Mouse (Mus musculus) fibroblast of lung, adult 2 months (primary cell): ENCODE data around the gene Cryaa.
"Not testable (repeated sequence)": the region's sequence is repeated elsewhere in the genome, so short reads cannot be mapped to it uniquely, and the experiment has no call there.

ENCODE experiments used
- DNase-seq: peaks from one replicate; pipeline ENCODE4 v3.0.0-alpha.2; 2011; ENCODE audit warnings: low read depth

Cryaa gene

GRCm38 (mm10) chr17:31660661-31661250 lies 16.9 kb upstream of the Cryaa start:
- DNase-seq, result no peak

GRCm38 (mm10) chr17:31662855-31663254 lies 14.8 kb upstream of the Cryaa start:
- no peak for DNase-seq

GRCm38 (mm10) chr17:31664760-31665159 lies 12.8 kb upstream of the Cryaa start:
- peak; percentile 51 for DNase-seq

GRCm38 (mm10) chr17:31668306-31668705 lies 9.3 kb upstream of the Cryaa start:
- no peak for DNase-seq

GRCm38 (mm10) chr17:31670163-31670562 lies 7.4 kb upstream of the Cryaa start:
- peak; percentile 72 for DNase-seq

- DNase-seq, result no peak
Observed at GRCm38 (mm10) chr17:31671698-31672097, 5.9 kb upstream of the Cryaa start.

- no peak for DNase-seq
Observed at GRCm38 (mm10) chr17:31672279-31672678, 5.3 kb upstream of the Cryaa start.

GRCm38 (mm10) chr17:31674426-31674825 lies 3.2 kb upstream of the Cryaa start:
- DNase-seq, result no peak

GRCm38 (mm10) chr17:31680450-31680849 lies 2.8 kb downstream of the Cryaa start:
- no peak for DNase-seq

- peak; percentile 61 for DNase-seq
Observed at GRCm38 (mm10) chr17:31685514-31686224, 8.1 kb downstream of the Cryaa start.

GRCm38 (mm10) chr17:31686225-31686564 lies 8.6 kb downstream of the Cryaa start:
- DNase-seq, result no peak

GRCm38 (mm10) chr17:31688112-31688511 lies 10.5 kb downstream of the Cryaa start:
- peak; percentile 57 for DNase-seq

GRCm38 (mm10) chr17:31689606-31690005 lies 12.0 kb downstream of the Cryaa start:
- DNase-seq, result no peak

- DNase-seq, result no peak
Observed at GRCm38 (mm10) chr17:31692918-31693317, 15.3 kb downstream of the Cryaa start.

- DNase-seq, result no peak
Observed at GRCm38 (mm10) chr17:31693330-31694022, 15.9 kb downstream of the Cryaa start.

GRCm38 (mm10) chr17:31694023-31694376 lies 16.4 kb downstream of the Cryaa start:
- no peak for DNase-seq

GRCm38 (mm10) chr17:31694949-31695348 lies 17.3 kb downstream of the Cryaa start:
- no peak for DNase-seq

- not testable (repeated sequence) for DNase-seq
Observed at GRCm38 (mm10) chr17:31695356-31695755, 17.7 kb downstream of the Cryaa start.

GRCm38 (mm10) chr17:31698347-31698746 lies 20.7 kb downstream of the Cryaa start:
- DNase-seq, result no peak

- no peak for DNase-seq
Observed at GRCm38 (mm10) chr17:31703276-31703980, 25.8 kb downstream of the Cryaa start.

- peak; percentile 67 for DNase-seq
Observed at GRCm38 (mm10) chr17:31705271-31706020, 27.8 kb downstream of the Cryaa start.

GRCm38 (mm10) chr17:31709121-31709741 lies 31.6 kb downstream of the Cryaa start:
- no peak for DNase-seq
